Mouse (Mus musculus) testis, adult 2 months (tissue): ENCODE measurements around the gene Bicral.

ENCODE experiments used
- CTCF ChIP-seq: fragments of 200-500 bp; IDR thresholded peaks from 2 replicates; pipeline ENCODE4 v1.5.1; 2012; ENCODE audit warnings: low read depth, mild to moderate bottlenecking, inconsistent platforms, low read length, moderate library complexity; ENCODE audit not compliant: control insufficient read depth, insufficient read depth, insufficient replicate concordance
- POLR2A ChIP-seq: fragments of 200-500 bp; IDR thresholded peaks from 2 replicates; pipeline ENCODE4 v1.6.1; 2012; ENCODE audit warnings: low read depth, mild to moderate bottlenecking, inconsistent platforms, low read length, moderate library complexity; ENCODE audit not compliant: control insufficient read depth

- TF ChIP-seq POLR2A (no peak), CTCF (no peak)
Observed at GRCm38 (mm10) chr17:46751056-46751793, 107.1 kb downstream of the Bicral start.
